Mouse (Mus musculus): ENCODE results near the gene Cul7.

DNA sequence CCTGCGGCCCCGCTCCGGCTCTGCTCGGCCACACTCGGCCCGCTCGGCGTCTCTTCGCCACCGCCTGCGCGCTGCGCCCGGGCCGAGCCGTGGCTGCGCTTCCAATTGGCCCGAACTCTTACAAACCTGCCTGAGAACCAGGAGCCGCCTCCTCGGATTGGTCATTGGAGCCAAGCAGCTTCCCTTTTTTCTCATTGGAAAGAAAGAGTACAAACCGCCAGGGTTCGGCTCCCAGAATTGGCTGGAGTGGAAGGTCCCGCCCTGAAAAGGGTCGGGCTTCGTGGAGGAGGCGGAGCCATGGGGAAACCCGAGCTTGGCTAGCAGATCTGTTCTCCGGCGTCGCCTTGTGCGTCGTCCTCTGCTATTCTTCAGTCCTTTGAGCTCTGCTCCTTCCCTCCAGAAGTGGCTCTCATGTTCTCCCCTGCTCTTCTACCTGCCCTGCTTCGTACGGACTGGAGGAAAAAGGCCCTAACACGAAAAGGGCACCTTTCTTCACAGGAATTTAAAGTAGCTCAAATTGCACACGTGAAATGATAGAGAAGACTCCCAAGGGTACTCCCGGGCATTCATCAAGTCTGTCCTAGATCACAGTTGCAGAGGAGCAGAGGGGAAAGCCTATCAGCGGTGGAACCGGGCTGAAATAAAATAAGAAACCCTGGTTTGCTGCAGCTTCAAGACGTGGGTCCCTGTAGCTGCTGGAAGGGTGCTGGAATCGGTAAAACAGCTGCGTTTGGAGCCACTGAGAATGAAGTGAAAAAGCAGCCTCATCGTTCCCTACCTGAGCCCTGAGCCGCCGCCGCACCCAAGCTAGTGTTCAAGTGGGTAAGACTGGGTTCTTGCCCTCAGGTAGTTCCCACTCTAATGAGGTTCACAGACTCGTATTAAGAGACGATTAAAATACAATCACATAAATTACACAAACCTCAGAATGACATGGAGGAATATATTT is 55.0 kb downstream of the Cul7 start, which contains the start of gene Ppp2r5d:
- TF ChIP-seq CTCF (IDR thresholded peaks at IDR 0.05; ENCODE audit: low read depth, low read length): no peak
- no peak for TF ChIP-seq POLR2A (IDR thresholded peaks at IDR 0.05; ENCODE audit: borderline replicate concordance, low read depth, low read length)
